ENCODE assay signal across 9 mouse cellular contexts in the genomic region with DNA sequence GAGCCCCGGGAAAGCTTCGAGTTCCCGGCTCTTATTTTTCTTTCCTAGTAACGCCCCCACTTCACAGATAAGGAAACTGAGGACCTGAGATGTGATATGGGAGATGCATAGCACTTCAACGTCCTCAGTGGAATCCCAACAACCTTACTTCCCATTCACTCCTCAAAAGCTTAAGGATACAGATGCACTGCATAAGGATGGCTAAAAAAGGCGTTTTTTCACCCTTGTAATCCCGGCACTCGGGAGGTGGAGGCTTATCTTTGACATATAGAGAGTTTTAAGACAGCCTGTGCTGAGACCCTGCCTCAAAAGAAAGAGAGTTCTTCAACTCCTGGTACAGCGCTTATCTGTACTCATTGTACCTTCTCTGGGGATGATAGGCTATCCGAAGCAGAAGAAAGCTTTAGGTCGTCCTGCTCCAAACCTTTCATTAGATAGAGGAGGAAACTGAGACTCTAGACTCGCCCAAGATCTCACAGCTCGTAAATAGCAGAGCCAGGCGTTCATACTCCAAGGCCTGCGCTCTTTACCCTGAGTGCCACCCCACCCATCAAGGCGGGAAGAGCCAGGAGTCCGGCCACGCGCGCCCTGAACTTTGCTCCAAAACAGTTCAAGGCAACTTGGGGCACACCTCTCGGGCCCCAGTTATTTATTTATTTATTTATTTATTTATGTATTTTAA. TPM values are rescaled to one million over a fixed set of nuclear protein-coding genes. Genes with fewer than 3 reads are reported as not detected.
DNase-seq lines count a peak whose midpoint lies in the region; ATAC-seq lines count a peak whose summit lies in the region.
"Had no signal": no experiment of that assay in that cellular context is flagged by ENCODE, and none has a peak within 500 bp of the region (broad histone marks: within the 10 kb centered on the region; RNA-seq: fewer than 3 reads in every experiment).

No protein-coding gene starts in this region.

- peaks cover 94% of the 10 kb centered on the region for H3K27me3 ChIP-seq in forebrain, embryonic 12.5 days
- peaks cover 51% of the 10 kb centered on the region for H3K27me3 ChIP-seq in hindbrain, embryonic 14.5 days (ENCODE audit: control insufficient read depth, insufficient read depth, low read length)
- H3K27me3 ChIP-seq in liver, embryonic 11.5 days (replicated peaks; ENCODE audit: control insufficient read depth, insufficient read depth, low read length) = peaks cover 68% of the 10 kb centered on the region

- DNase-seq in cerebellum, adult 11-12 months = peak; percentile 57
- DNase-seq in cerebellum, postnatal 4 days (ENCODE audit: low spot score in 2 of 2) = no peak
- peak; percentile 13 for DNase-seq in R1 (ENCODE audit: low read depth, low spot score)
- DNase-seq in hindbrain, embryonic 14.5 days (ENCODE audit: low spot score) = no peak
- DNase-seq in liver, embryonic 11.5 days (ENCODE audit: low spot score) = no peak
- DNase-seq in neural tube, embryonic 10.5 days (ENCODE audit: extremely low spot score, low spot score) = peak; percentile 45
- DNase-seq in thymus, postnatal 10 days (ENCODE audit: low spot score in 2 of 2) = no peak

- H3K9ac ChIP-seq in forebrain, embryonic 12.5 days = no peak overlapping the region
- peak overlapping the region; percentile 70 for H3K9ac ChIP-seq in hindbrain, embryonic 14.5 days
- no peak overlapping the region; the same call in 1 of the 2 replicates for H3K9ac ChIP-seq in liver, embryonic 11.5 days (ENCODE audit: low read depth, low read length)

- no peaks in the 10 kb centered on the region for H3K36me3 ChIP-seq in forebrain, embryonic 12.5 days (replicated peaks)
- no peaks in the 10 kb centered on the region for H3K36me3 ChIP-seq in hindbrain, embryonic 14.5 days (replicated peaks; ENCODE audit: control insufficient read depth, insufficient read depth)
- H3K36me3 ChIP-seq in liver, embryonic 11.5 days (ENCODE audit: control insufficient read depth, insufficient read depth, low read length) = no peaks in the 10 kb centered on the region
- H3K36me3 ChIP-seq: G1E had no signal

- no peak for ATAC-seq in forebrain, embryonic 12.5 days (ENCODE audit: low FRiP score)
- ATAC-seq in hindbrain, embryonic 14.5 days (ENCODE audit: low FRiP score) = no peak
- ATAC-seq in liver, embryonic 11.5 days (replicated peaks; ENCODE audit: low FRiP score) = no peak

- peaks cover 30% of the 10 kb centered on the region for H3K4me1 ChIP-seq in forebrain, embryonic 12.5 days
- H3K4me1 ChIP-seq in hindbrain, embryonic 14.5 days (replicated peaks; ENCODE audit: control insufficient read depth, insufficient read depth, low read length) = peaks cover 15% of the 10 kb centered on the region; the same call in 1 of the 2 replicates
- peaks cover 11% of the 10 kb centered on the region for H3K4me1 ChIP-seq in liver, embryonic 11.5 days (replicated peaks; ENCODE audit: control insufficient read depth, insufficient read depth, low read length)

- 3% methylated on average over 21 of the region's 21 CpGs for WGBS in forebrain, embryonic 12.5 days
- 3% methylated on average over 21 of the region's 21 CpGs for WGBS in hindbrain, embryonic 14.5 days
- WGBS in liver, embryonic 11.5 days = 2% methylated on average over 21 of the region's 21 CpGs

- peak overlapping the region; percentile 61 for H3K4me3 ChIP-seq in forebrain, embryonic 12.5 days (replicated peaks)
- peak overlapping the region; percentile 62 for H3K4me3 ChIP-seq in hindbrain, embryonic 14.5 days (replicated peaks; ENCODE audit: low read length)
- peak overlapping the region; percentile 72 for H3K4me3 ChIP-seq in liver, embryonic 11.5 days (ENCODE audit: low read depth, low read length)

- no peak overlapping the region for H3K27ac ChIP-seq in forebrain, embryonic 12.5 days
- no peak overlapping the region for H3K27ac ChIP-seq in hindbrain, embryonic 14.5 days
- no peak overlapping the region; the same call in 1 of the 2 replicates for H3K27ac ChIP-seq in liver, embryonic 11.5 days (ENCODE audit: low read depth, low read length)

- H3K9me3 ChIP-seq in forebrain, embryonic 12.5 days = no peaks in the 10 kb centered on the region
- H3K9me3 ChIP-seq in hindbrain, embryonic 14.5 days (ENCODE audit: control insufficient read depth, low read length) = no peaks in the 10 kb centered on the region
- no peaks in the 10 kb centered on the region for H3K9me3 ChIP-seq in liver, embryonic 11.5 days (ENCODE audit: control insufficient read depth, low read length)

- H3K4me2 ChIP-seq in forebrain, embryonic 12.5 days = peak overlapping the region; percentile 96
- peak overlapping the region; percentile 89 for H3K4me2 ChIP-seq in hindbrain, embryonic 14.5 days (replicated peaks)
- H3K4me2 ChIP-seq in liver, embryonic 11.5 days = peak overlapping the region; percentile 93

RNA-seq across cellular contexts. Expression of gene Fosl2, which starts 1.4 kb away (rescaled TPM):
- polyA plus RNA-seq in forebrain, embryonic 12.5 days (2016; fragmentation: Nextera tagmentation; extraction: Ambion mirVana) = 0.92 and 0.96 TPM in 2 replicates
- polyA plus RNA-seq in hindbrain, embryonic 14.5 days (2014; fragmentation: Nextera tagmentation; extraction: Ambion mirVana) = 0.80 and 1.1 TPM in 2 replicates
- polyA plus RNA-seq in liver, embryonic 11.5 days (2014; fragmentation: Nextera tagmentation; extraction: Ambion mirVana) = 1.9 and 2.0 TPM in 2 replicates

Comparison
In these comparisons a context has a peak if more than half of its experiments do, and no peak if none do; other contexts are left out.
1. DNase-seq: peak in cerebellum, adult 11-12 months (single experiment), R1 (single experiment) and neural tube, embryonic 10.5 days (single experiment); none in cerebellum, postnatal 4 days (0 of 2), hindbrain, embryonic 14.5 days (single experiment), liver, embryonic 11.5 days (single experiment) and thymus, postnatal 10 days (0 of 2).
2. Peak in every context shown above with its lines, with median percentiles within 50 percentile points of each other: H3K4me2 ChIP-seq and H3K4me3 ChIP-seq.